Mouse (Mus musculus) ovary, postnatal 14 days (tissue): ENCODE data around the gene Mgat4e.

ENCODE experiments used
- DNase-seq: peaks from one replicate; pipeline ENCODE4 v3.0.0; 2022; ENCODE audit warnings: low spot score

The Mgat4e gene

DNA sequence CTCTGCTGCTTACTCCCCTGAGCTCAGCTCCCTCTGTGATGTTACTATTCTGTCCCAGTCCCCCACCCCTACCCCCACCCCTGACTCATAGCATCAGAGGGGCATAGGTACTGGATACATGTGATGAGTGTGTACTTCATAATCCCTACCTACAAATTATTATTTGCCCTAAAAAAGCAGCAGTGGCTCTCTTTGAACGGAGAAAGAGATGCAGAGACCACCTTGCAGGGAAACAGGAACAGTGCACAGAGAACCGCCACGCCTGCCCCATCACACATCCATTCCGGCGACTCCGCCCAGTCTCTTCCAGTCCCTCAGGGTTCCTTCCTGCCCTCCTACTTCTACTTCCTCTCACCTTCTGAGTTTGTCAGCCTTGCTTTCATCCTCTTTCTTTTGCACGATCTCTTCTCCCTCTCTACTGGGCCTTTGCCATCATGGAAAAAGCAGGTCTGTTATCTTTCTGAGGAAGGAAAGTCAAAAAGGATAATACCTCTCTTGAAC, at the start of gene Mgat4e:
Gene Mgat4e (minus strand): TSS at position 51 of the 501 bp plus-strand sequence.
- DNase-seq = no peak

DNA sequence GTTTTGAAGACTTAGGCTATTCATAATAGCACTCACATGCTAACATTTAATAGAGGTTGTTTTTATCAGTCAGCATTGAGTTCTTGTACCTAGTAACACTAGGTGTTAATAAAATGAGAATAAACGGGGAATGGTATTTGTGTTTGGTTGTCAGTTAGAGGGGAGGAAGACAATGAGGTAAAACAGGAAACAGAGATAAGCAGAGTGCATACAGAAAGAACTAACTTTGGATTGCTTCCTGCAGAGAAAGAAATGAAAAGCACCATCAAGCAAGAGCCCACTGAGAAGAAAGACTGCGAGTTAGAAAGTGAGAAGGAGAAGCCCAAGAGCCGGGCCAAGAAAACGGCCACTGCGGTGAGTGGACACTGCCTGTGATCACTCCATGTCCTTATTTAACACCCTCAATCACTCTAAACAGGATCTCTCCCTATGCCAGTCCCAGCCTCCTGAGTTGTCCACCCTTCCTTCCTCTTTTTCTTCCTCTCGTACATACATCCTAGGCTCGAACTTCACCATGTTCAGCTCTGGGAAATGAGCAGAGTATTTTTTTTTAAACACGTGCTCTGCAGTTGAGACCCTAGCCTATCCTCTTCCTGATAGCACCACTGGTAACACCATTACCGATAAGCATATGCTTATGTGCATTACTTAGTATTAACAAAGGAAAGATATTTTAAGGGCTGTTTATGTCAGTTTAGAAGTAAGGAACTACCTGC, 48.0 kb upstream of the Mgat4e start:
- DNase-seq = no peak

DNA sequence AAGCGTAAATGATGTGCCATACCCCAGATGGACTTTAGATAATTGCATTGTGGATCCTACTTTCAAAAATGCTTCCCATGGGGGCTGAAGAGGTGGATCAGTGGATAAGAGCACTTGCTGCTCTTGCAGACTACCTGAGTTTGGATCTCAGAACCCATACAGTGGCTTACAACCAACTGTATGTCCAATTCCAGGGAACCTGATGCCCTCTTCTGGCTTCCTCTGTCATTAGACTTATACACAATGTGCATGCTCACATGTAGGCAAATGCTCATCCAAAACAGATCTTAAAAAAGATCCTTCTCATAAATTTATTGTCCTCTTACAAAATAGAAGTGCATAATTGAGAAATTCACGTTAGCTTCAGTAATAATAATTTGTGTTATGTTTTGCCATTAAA, 42.3 kb upstream of the Mgat4e start:
- no peak for DNase-seq

DNA sequence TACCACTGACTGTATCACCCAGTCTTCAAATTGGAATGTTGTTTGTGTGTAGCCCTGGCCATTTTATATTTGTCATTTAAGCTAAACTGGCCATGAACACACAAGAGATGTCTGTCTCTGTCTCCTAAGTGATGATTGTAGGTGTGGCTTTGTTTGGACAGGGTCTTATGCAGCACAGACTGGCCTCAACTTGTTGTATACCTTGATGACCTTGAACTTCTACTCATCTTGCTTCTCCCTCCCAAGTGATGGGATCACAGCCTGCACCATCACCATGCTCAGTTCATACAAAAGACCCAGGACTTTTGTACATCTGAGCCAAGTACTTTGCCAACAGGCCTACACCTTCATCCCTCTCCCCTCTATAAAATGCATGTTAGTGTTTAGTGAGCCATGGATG, 40.2 kb upstream of the Mgat4e start:
- DNase-seq = no peak

DNA sequence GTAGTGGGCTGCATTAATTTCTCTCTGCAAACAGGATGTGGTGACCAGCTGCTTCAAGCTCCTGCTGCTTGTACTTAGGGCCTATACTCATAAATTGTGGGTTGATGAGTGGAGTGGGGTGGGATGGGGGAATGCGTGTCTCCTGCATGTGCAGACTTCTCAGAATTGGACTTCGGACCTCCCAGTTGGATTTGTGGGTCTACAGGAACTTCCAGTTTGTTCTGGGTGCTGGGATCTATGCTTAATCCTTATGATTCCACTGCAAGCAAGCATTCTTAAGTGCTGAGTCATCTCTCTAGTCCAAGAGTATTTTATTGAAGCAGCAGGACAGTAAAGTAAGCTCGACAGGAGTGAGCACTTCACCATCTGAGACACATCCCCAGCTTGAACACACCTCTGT, 34.1 kb upstream of the Mgat4e start:
- no peak for DNase-seq

DNA sequence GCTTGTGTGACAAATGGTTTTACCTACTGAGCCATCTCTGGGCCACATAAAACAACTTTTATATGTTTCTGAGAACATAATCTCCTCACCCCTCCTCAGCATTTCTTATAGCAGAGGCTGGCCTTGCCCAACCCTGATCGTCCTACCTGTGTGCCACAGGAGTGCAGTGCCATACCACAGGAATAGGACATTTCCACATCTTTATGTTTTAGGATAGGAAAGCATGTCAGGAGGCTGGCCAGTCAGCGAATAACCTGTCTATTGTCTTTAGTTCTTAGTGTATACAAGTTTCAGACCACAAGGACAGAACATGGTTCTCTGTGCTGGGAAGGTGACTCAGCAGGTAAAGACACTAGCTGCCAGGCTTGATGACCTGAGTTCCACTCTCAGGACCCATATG, 31.3 kb upstream of the Mgat4e start:
- no peak for DNase-seq

DNA sequence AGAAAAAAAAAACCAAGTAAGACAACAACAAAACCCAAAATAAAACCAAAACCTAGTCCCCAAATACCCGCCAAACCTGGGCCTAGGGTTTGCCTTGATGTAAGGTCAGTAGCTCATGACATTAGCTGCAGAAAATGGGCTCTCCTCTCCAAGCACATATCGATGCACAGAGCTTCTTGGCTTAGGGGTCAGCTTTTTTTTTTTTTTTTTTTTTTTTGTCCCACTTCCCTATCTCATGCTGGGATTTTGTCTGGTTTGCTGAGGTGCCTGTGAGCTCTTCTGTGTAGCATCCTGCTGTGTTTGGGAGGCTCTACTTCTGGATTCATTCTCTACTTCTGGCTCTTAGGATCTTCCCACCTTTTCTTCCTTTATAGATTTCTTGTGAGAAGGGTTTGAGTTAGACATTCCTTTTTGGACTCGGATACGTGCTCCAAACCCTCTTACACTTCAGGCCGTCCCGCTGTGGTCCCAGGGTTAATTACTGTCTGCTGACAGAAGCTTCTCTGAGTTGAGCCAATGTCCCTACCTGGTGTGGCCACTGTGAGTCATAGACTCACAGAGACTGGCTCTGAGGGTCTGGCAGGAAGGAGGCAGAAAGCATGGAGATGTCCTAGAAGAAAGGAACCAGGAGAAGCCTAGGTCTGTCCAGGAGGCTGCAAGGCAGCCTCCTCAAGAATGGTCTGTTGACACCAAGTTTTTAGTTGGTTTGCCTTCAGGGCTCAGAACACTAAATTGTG, 28.1 kb upstream of the Mgat4e start:
- DNase-seq = no peak

DNA sequence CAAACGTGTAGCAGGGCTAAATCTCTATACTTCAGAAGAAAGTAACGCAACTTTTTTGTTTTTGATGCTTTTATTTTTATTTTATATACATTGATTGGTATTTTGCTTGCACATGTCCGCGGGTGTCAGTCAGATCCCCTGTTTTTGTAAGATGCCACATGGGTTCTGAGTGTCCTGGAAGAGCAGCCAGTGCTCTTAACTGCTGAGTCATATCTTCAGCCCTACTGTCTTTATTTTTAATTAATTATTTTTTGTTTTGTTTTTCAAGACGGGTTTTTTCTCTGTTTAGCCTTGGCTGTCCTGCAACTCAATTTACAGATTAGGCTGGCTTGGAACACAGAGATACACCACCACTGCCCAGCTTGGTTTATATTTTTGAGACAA, 24.4 kb upstream of the Mgat4e start:
- DNase-seq = no peak

DNA sequence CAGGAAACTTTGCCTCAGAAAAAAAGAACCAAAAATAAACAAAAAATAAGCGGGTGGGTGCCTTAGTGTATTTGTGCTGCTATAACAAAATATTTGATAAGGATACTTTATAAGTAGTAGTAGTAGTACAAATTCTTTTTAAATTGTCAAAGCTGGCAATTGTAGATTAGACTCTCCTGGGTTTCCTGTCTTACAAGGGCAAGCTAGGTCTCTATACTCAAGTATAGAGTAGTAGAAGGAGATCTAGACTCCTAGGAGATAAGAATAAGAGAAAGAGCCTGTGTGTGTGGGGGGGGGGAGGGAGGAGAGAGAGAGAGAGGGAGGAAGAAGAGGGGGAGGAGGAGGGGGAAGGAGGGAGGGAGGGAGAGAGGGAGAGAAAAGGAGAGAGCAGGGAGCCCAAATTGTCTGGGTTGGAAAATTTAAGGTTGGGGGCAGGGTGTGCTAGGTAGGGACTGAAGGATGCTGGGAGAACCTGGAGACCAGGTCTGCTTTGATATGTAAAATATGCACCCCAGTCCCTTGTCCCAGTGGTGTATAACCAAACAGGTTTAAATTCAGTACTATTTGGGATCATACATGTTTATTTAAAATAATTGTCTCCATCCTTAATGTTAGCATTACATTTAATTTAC, 23.9 kb upstream of the Mgat4e start:
- DNase-seq = no peak

DNA sequence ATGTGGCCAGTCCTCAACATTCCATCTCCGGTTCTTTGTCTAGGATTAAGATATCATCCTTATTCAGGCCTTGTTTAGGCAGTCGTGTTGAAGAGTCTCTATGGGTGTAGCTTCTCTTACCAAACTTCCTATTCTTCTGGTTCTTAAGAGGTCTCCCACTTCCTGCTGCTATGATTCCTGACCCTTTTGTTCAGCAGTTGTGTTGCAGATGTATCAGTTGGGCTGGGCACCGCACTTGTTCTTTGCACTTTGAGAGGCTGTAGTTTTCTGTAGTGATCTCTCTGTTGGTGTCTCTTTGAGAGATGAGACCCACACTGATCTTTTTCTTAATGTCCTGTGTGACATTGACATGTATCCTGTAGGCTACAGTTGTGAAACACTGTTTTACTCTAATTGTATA, 21.1 kb upstream of the Mgat4e start:
- no peak for DNase-seq

DNA sequence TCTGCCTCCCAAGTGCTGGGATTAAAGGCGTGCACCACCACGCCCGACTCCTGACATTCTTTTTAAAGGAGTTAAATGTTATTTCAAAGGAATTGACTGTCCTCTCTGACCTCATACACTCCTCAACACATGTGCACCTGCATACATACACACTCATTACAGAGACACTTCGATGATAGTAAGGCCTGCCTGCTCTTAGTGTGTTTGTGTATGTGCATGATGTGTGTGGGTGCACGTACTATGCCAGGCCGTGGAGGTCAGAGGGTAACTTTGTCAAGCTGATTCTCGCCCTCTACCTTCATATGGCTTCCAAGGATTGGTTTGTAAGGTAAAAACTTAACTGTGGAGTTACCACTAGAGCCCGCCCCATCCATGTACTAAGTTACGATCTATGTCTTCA, 20.7 kb upstream of the Mgat4e start:
- DNase-seq = no peak

DNA sequence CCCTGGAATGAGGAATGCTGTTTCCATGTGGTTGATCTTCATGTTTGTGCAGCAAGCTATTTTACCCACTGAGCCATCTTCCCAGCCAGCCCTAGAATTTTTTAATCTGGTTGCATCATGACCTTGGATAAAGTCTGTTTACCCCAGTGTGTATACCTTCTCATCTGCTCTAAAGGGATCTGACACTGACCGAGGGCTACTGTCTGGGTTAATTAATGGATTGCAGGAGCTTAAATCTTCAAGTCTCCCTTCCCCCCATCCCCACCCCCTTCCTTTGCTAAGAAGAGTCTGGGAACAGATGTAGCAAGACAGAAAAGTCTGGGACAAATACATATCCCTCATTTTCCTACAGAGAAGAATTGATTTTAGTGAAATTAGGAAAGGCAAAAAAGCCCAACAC, 18.0 kb upstream of the Mgat4e start:
- no peak for DNase-seq

DNA sequence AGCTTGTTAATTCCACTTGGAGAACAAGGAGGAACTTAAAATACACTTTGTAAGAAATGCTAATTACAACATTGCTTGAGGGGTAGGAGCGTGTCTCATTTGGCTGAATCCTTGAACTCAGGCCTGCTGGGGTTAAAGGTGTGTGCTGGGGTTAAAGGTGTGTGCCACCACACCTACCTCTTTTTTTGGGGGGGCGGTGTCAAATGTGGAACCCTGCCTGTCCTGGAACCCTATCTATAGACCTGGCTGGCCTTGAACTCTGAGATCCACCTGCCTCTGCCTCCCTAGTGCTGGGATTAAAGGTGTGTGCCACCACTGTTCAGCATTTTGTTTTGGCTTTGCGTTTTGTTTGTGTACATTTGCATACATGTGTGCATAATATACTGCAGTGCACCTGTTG, 14.2 kb upstream of the Mgat4e start:
- DNase-seq = no peak

DNA sequence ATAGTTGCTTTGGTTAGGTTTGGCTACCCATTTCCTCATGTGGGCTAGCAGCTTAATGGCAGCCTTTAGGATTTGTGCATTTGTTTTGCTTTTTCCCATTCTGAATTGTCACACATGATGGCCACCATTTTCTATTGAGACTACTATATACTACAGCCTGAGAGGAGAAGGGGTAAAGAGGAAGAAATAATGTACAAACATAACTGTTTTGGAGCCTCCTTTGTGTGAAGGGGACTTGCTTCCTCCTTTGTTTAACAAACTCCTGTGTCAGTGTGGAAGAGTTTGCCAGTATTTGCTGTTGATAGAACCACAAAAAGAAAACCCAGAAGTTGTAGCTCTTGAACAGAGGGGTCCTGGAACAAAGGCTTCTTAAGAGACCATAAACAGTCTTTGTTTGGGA, 13.0 kb upstream of the Mgat4e start:
- no peak for DNase-seq

DNA sequence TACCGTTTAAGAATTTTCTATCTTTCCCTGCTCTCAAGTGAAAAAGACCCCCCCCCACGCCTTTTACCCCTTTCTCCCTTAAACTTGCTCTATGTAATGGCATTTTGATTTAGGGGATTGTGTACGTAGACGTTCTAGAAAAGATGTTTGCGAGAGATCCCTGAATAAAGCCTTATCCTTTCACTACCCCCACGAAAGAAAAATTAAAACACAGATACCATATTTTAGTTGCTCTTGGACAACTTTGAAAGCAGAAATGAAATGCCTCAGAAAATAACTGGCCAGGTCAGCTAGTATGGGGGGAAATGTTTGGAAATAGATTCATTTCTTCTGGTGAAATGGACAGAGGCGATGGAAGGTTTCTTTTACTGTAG, 12.3 kb upstream of the Mgat4e start:
- no peak for DNase-seq

DNA sequence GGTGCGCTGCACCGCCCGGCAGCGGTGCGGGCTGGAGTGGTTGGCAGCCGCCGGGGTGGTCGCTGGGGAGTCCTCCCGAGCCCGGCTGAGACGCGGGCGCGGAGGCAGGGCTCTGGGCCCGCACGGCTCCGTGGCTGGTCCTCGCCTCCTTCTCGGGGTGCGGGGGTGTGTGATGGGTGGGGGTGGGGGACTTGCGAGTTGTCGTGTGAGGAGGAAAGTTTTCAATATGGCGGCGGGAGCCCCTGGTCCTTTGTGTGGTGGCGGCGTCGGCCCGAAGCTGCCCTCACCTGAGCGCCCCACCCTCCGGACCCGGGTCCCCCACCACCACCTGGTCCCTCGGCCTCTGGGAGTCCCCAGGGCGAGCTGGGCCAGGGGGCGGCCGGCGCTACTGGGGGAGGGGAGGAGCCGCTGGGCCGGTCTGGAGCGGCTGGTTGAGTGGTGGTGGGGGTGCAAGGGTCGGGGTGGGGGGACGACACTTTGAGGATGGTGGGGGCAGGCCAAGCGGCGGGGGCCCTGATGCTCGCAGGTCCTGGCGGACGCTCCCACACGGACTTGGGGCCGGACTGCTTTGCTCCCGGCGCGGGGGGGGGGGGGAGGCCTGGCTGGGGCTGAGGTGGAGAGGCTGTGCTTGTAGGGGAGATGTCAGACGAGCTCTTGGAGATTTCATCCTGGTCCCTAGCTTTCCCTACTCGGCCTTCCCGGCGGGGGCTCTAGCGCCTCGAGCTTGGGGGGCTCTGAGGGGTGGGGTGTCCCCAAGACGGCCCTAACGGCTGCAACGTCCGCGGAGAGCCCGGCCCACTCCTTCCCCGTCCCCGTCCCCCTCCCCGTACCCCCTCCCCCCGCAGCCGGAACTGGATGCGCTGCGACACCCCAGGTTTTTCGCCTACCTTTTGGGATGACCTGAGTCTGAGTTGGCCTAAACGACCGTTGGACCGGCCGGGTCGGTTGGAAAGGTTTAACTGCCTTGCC, 11.6 kb upstream of the Mgat4e start:
- peak; percentile 21 for DNase-seq

DNA sequence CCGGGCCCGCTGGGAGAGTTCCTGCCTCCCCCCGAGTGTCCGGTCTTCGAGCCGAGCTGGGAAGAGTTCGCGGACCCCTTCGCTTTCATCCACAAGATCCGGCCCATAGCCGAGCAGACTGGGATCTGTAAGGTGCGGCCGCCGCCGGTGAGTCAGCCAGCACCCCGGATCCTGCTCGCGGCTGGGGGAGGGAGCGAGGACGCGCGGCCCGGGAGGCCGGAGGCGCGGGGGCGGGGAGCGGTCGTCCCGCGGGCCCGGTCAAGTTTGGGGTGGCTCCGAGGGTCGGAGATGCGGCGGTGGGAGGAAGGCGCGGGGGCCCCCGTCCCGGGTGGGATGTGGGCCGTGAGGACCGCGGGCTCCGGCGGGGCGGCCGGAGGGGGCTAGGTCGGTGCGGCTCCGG, 10.9 kb upstream of the Mgat4e start:
- peak; percentile 38 for DNase-seq

DNA sequence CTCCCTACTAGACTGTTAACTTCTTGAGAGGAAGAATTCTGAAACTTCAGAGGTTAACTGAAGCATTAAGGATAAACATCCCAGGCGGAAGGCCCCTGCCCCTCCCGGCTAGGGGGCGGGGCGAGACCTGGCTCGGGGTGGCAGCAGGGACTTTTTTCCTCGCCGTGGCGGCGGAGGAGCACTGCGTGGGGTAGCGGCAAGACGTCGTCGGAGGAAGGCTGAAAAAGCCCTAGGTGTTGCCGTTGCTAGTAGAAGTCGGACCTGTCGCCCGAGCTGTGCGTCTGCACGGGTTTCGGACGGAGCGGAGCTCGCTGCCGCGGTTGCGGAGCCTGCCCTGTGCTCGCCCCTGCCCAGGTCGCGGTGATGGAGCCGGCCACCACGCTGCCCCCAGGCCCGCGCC, 10.5 kb upstream of the Mgat4e start, which contains the start of gene Kdm5b:
Gene Kdm5b (plus strand): TSS at position 196 of the 400 bp plus-strand sequence.
- peak; percentile 86 for DNase-seq

DNA sequence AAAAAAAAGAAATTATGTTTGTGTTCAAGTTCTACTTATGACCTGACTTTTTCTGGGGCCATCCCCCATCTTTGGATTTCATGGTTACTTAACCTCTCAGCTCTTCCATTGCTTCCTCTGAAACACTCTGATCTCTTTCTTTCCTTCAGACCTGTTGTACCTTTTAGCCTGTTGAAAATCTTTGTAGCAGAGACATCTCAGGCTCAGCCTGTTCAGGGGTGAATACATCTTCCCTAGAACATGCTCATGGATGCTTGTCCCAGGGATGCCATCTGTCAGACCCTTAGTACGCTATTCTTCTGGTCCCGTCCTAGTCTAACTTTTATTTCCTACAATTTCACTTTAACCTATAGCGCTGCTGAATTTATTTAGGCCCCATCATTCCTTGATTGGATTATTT, 9.7 kb upstream of the Mgat4e start:
- no peak for DNase-seq

DNA sequence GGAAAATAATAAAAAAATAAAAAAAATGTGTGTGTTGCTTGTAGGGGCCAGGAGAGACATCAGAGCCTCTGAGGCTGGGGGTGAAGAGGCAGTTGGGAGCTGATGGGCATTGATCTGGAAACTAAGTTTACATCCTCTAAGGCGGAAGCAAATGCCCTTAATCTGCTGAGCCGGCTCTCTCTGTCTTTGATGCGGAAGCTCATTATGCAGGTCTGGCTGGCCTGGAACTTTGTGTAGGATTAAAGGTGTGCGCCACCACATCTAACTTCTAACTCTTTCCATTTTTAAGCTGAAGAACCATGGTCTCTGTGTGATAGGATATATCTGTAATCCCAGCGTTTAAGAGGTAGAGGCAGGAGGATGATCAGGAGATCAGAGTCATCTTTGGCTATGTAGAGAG, 9.0 kb upstream of the Mgat4e start:
- DNase-seq = no peak

DNA sequence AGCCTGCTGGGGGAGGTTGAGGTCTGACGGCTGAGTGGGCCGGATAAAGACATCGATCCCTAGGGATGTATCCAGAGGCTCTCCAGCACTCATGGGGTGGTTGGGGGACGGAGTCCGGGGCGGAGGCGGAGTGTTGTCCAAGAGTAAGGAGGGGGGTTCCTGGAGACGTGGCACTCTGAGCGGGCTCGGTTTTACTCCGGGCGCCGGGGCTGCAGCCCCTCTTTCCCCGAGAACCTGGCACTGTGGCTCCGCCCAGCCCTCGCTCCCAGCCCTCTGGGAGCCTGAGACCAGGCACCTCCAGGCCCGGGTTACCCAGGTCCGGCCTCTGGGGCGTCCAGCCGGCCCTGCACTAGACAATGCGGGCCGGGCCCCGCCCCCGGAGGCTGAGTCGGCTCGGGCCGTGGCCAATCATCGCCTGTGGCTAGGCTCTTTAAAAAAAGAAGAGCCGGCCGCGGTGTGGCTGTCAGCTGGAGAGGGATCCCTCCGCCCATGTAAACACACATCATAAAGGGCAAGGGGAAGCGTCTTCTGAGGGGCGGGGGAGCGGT, 7.3 kb upstream of the Mgat4e start:
- peak; percentile 90 for DNase-seq
